Mouse (Mus musculus): Measurements from ENCODE around the gene Sik1. TPM values are rescaled to one million over a fixed set of nuclear protein-coding genes. Genes with fewer than 3 reads are reported as not detected.

Gene Sik1
- polyA plus RNA-seq, 1 experiment, result 37.1 TPM

- H3K36me3 ChIP-seq (ENCODE audit: control insufficient read depth, insufficient read depth), result peaks cover 37% of the 10 kb centered on the region
- peak in 1 of 3 experiments; percentile 52 for TF ChIP-seq MYOD1 (IDR thresholded peaks at IDR 0.05; ENCODE audit: control insufficient read depth in 1 of 3, insufficient read length in 2 of 3, low read depth in 2 of 3)
- no peak for TF ChIP-seq USF1 (IDR thresholded peaks at IDR 0.05; ENCODE audit: low read depth)
- TF ChIP-seq MYOG (IDR thresholded peaks at IDR 0.05; ENCODE audit: control insufficient read depth in 1 of 3, insufficient read depth in 1 of 3, insufficient read length in 2 of 3, low read depth in 2 of 3), result peak in 1 of 3 experiments; percentile 78
- H3K4me2 ChIP-seq (ENCODE audit: low read depth), result no peak overlapping the region
- H3ac ChIP-seq (ENCODE audit: control insufficient read depth, insufficient read length), result no peak overlapping the region
- H3K4me3 ChIP-seq, result no peak overlapping the region
- peaks cover 2% of the 10 kb centered on the region for H3K79me2 ChIP-seq (ENCODE audit: control insufficient read depth, insufficient read depth)
- no peaks in the 10 kb centered on the region for H3K27me3 ChIP-seq (ENCODE audit: control insufficient read depth, insufficient read depth, insufficient read length)
Observed at GRCm38 (mm10) chr17:31846352-31846751, 9.3 kb downstream of the Sik1 start.

DNA sequence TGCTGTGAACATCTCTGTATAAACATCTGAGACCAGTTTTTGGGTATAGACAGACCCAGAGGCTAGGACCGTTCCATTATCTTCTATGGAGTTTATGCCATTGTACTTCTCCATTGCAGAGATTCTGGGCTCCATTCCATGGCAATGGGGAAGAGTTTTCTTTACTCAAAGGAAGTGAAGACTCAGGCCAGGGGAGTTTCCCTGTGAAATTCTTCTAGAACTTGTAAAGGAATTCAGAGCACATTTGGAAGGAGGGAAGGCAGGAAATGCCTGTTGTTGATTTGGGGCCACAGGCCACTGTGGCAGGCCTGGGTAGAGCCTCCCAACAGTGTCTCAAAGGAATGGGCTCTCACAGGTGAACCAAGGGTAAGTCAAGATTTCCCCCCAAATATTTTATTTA is 11.7 kb downstream of the Sik1 start:
- H3K36me3 ChIP-seq (ENCODE audit: control insufficient read depth, insufficient read depth), result peaks cover 32% of the 10 kb centered on the region
- no peaks in the 10 kb centered on the region for H3K27me3 ChIP-seq (ENCODE audit: control insufficient read depth, insufficient read depth, insufficient read length)
- no peak overlapping the region for H3ac ChIP-seq (ENCODE audit: control insufficient read depth, insufficient read length)
- TF ChIP-seq TCF3 (IDR thresholded peaks at IDR 0.05; ENCODE audit: insufficient read length, low read depth) (no peak), MAX (IDR thresholded peaks at IDR 0.05; ENCODE audit: low read depth) (no peak), TCF12 (IDR thresholded peaks at IDR 0.05; ENCODE audit: insufficient read depth, poor library complexity, severe bottlenecking) (no peak), MYOG (IDR thresholded peaks at IDR 0.05; ENCODE audit: control insufficient read depth in 1 of 3, insufficient read depth in 1 of 3, insufficient read length in 2 of 3, low read depth in 2 of 3) (no peak), E2F4 (IDR thresholded peaks at IDR 0.05; ENCODE audit: insufficient read depth) (no peak), POLR2A (IDR thresholded peaks at IDR 0.05; ENCODE audit: insufficient read length, low read depth) (no peak), REST (IDR thresholded peaks at IDR 0.05; ENCODE audit: insufficient read depth, insufficient read length) (no peak)
- no peak overlapping the region for H3K4me2 ChIP-seq (ENCODE audit: low read depth)
- H3K4me3 ChIP-seq, result no peak overlapping the region
- no peaks in the 10 kb centered on the region for H3K79me2 ChIP-seq (ENCODE audit: control insufficient read depth, insufficient read depth)

- Histone ChIP-seq H3K4me2 (ENCODE audit: low read depth) (no peak overlapping the region), H3K36me3 (ENCODE audit: control insufficient read depth, insufficient read depth) (peaks cover 26% of the 10 kb centered on the region), H3K27me3 (ENCODE audit: control insufficient read depth, insufficient read depth, insufficient read length) (no peaks in the 10 kb centered on the region), H3K79me2 (ENCODE audit: control insufficient read depth, insufficient read depth) (no peaks in the 10 kb centered on the region), H3K4me3 (no peak overlapping the region), H3ac (ENCODE audit: control insufficient read depth, insufficient read length) (no peak overlapping the region)
- TF ChIP-seq MYOG (IDR thresholded peaks at IDR 0.05; ENCODE audit: control insufficient read depth in 1 of 3, insufficient read depth in 1 of 3, insufficient read length in 2 of 3, low read depth in 2 of 3) (no peak), POLR2A (IDR thresholded peaks at IDR 0.05; ENCODE audit: insufficient read length, low read depth) (peak; percentile 28), CEBPB (IDR thresholded peaks at IDR 0.05; ENCODE audit: insufficient read depth, poor library complexity, severe bottlenecking) (no peak), POLR2AphosphoS2 (IDR thresholded peaks at IDR 0.05; ENCODE audit: insufficient read length, low read depth) (peak; percentile 95)
Observed at GRCm38 (mm10) chr17:31842930-31843822, 12.4 kb downstream of the Sik1 start.

GRCm38 (mm10) chr17:31841842-31842611 is 13.6 kb downstream of the Sik1 start:
- H3K4me2 ChIP-seq (ENCODE audit: low read depth), result no peak overlapping the region
- TF ChIP-seq SRF (IDR thresholded peaks at IDR 0.05; ENCODE audit: control insufficient read depth, insufficient read length, low read depth), result no peak
- TF ChIP-seq POLR2AphosphoS2 (IDR thresholded peaks at IDR 0.05; ENCODE audit: insufficient read length, low read depth), result peak; percentile 87
- TF ChIP-seq TCF12 (IDR thresholded peaks at IDR 0.05; ENCODE audit: insufficient read depth, poor library complexity, severe bottlenecking), result no peak
- TF ChIP-seq MAX (IDR thresholded peaks at IDR 0.05; ENCODE audit: low read depth), result no peak
- no peak for TF ChIP-seq E2F4 (IDR thresholded peaks at IDR 0.05; ENCODE audit: insufficient read depth)
- peak in 1 of 3 experiments; percentile 20 for TF ChIP-seq MYOD1 (IDR thresholded peaks at IDR 0.05; ENCODE audit: control insufficient read depth in 1 of 3, insufficient read length in 2 of 3, low read depth in 2 of 3)
- TF ChIP-seq USF1 (IDR thresholded peaks at IDR 0.05; ENCODE audit: low read depth), result no peak
- peak; percentile 48; the same call in 1 of the 2 replicates for TF ChIP-seq CEBPB (IDR thresholded peaks at IDR 0.05; ENCODE audit: insufficient read depth, poor library complexity, severe bottlenecking)
- peak; percentile 24 for TF ChIP-seq POLR2A (IDR thresholded peaks at IDR 0.05; ENCODE audit: insufficient read length, low read depth)
- H3ac ChIP-seq (ENCODE audit: control insufficient read depth, insufficient read length), result no peak overlapping the region
- H3K4me3 ChIP-seq, result no peak overlapping the region
- H3K36me3 ChIP-seq (ENCODE audit: control insufficient read depth, insufficient read depth), result peaks cover 17% of the 10 kb centered on the region
- H3K79me2 ChIP-seq (ENCODE audit: control insufficient read depth, insufficient read depth), result no peaks in the 10 kb centered on the region
- no peaks in the 10 kb centered on the region for H3K27me3 ChIP-seq (ENCODE audit: control insufficient read depth, insufficient read depth, insufficient read length)

DNA sequence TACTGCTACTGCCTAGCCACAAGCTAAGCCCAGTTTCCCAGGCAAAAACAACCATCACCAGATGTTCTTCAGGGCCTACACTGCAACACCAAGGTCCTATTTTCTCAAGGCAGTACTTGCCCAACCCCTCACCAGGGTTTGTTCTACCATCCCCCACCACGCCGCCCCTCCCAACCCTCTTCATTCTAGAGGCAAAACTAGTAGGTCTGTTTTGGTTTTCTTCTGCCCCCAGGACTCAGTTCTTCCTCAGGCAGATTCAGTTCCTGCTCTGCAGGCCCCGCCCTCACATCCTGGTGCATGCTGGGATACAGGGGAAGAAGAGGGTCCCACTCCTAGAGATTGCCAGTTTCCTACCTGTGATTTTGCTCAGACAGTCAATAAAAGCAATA is 14.2 kb downstream of the Sik1 start:
- TF ChIP-seq MYOG (IDR thresholded peaks at IDR 0.05; ENCODE audit: control insufficient read depth in 1 of 3, insufficient read depth in 1 of 3, insufficient read length in 2 of 3, low read depth in 2 of 3), result no peak
- no peak for TF ChIP-seq SRF (IDR thresholded peaks at IDR 0.05; ENCODE audit: control insufficient read depth, insufficient read length, low read depth)
- no peak for TF ChIP-seq MYOD1 (IDR thresholded peaks at IDR 0.05; ENCODE audit: control insufficient read depth in 1 of 3, insufficient read length in 2 of 3, low read depth in 2 of 3)
- no peak for TF ChIP-seq POLR2A (IDR thresholded peaks at IDR 0.05; ENCODE audit: insufficient read length, low read depth)
- TF ChIP-seq TCF3 (IDR thresholded peaks at IDR 0.05; ENCODE audit: insufficient read length, low read depth), result no peak
- TF ChIP-seq CEBPB (IDR thresholded peaks at IDR 0.05; ENCODE audit: insufficient read depth, poor library complexity, severe bottlenecking), result no peak
- TF ChIP-seq MAX (IDR thresholded peaks at IDR 0.05; ENCODE audit: low read depth), result no peak
- TF ChIP-seq TCF12 (IDR thresholded peaks at IDR 0.05; ENCODE audit: insufficient read depth, poor library complexity, severe bottlenecking), result no peak
- Histone ChIP-seq H3K36me3 (ENCODE audit: control insufficient read depth, insufficient read depth) (peaks cover 12% of the 10 kb centered on the region), H3ac (ENCODE audit: control insufficient read depth, insufficient read length) (no peak overlapping the region), H3K4me2 (ENCODE audit: low read depth) (no peak overlapping the region), H3K4me3 (no peak overlapping the region), H3K27me3 (ENCODE audit: control insufficient read depth, insufficient read depth, insufficient read length) (no peaks in the 10 kb centered on the region), H3K79me2 (ENCODE audit: control insufficient read depth, insufficient read depth) (no peaks in the 10 kb centered on the region)

All from myocyte (in vitro differentiated cells).